Mouse (Mus musculus) urinary bladder, adult 2 months (tissue): ENCODE measurements around the gene Dscam. TPM values are rescaled to one million over a fixed set of nuclear protein-coding genes. Genes with fewer than 3 reads are reported as not detected.

Source experiments
- DNase-seq: peaks from one replicate; pipeline ENCODE4 v3.0.0; 2022; ENCODE audit warnings: low spot score
- polyA plus RNA-seq: library from polyadenylated mRNA; depleted of rRNA; stranded (reverse); fragments of >200 nt; gene quantifications from 2 replicates; pipeline ENCODE4 v1.2.3, GENCODE M21; 2012

Gene Dscam
- polyA plus RNA-seq, 1 experiment = 0.03 TPM

- no peak for DNase-seq
Measured at GRCm38 (mm10) chr16:96654054-96654453, 516.5 kb downstream of the Dscam start.

- DNase-seq = no peak
Measured at GRCm38 (mm10) chr16:96651444-96651843, 519.1 kb downstream of the Dscam start.

GRCm38 (mm10) chr16:96640101-96640500 is 530.5 kb downstream of the Dscam start:
- no peak for DNase-seq

GRCm38 (mm10) chr16:96635916-96636315 is 534.6 kb downstream of the Dscam start:
- DNase-seq = no peak

- no peak for DNase-seq
Measured at GRCm38 (mm10) chr16:96634791-96635143, 535.8 kb downstream of the Dscam start.

GRCm38 (mm10) chr16:96634097-96634790 is 536.3 kb downstream of the Dscam start:
- no peak for DNase-seq

- DNase-seq = no peak
Measured at GRCm38 (mm10) chr16:96630241-96630640, 540.3 kb downstream of the Dscam start.

- DNase-seq = no peak
Measured at GRCm38 (mm10) chr16:96629623-96630022, 540.9 kb downstream of the Dscam start.

GRCm38 (mm10) chr16:96625468-96625867 is 545.1 kb downstream of the Dscam start:
- no peak for DNase-seq

GRCm38 (mm10) chr16:96624570-96625411 is 545.8 kb downstream of the Dscam start:
- DNase-seq = no peak

GRCm38 (mm10) chr16:96620861-96621260 is 549.7 kb downstream of the Dscam start:
- no peak for DNase-seq

GRCm38 (mm10) chr16:96620402-96620801 is 550.1 kb downstream of the Dscam start:
- no peak for DNase-seq

GRCm38 (mm10) chr16:96617772-96618171 is 552.8 kb downstream of the Dscam start:
- no peak for DNase-seq

GRCm38 (mm10) chr16:96613275-96613674 is 557.3 kb downstream of the Dscam start:
- DNase-seq = no peak

- no peak for DNase-seq
Measured at GRCm38 (mm10) chr16:96610806-96611205, 559.7 kb downstream of the Dscam start.

- no peak for DNase-seq
Measured at GRCm38 (mm10) chr16:96602206-96602605, 568.3 kb downstream of the Dscam start.

- DNase-seq = no peak
Measured at GRCm38 (mm10) chr16:96600791-96601190, 569.8 kb downstream of the Dscam start.

- DNase-seq = no peak
Measured at GRCm38 (mm10) chr16:96599401-96600060, 571.0 kb downstream of the Dscam start.

GRCm38 (mm10) chr16:96575841-96576240 is 594.7 kb downstream of the Dscam start:
- DNase-seq = no peak

GRCm38 (mm10) chr16:96567428-96567827 is 603.1 kb downstream of the Dscam start:
- DNase-seq = no peak

GRCm38 (mm10) chr16:96563350-96564257 is 606.9 kb downstream of the Dscam start:
- DNase-seq = no peak

GRCm38 (mm10) chr16:96559796-96560195 is 610.8 kb downstream of the Dscam start:
- no peak for DNase-seq
